Mouse (Mus musculus): ENCODE measurements around the gene Zfp69.

Gene Zfp69

DNA sequence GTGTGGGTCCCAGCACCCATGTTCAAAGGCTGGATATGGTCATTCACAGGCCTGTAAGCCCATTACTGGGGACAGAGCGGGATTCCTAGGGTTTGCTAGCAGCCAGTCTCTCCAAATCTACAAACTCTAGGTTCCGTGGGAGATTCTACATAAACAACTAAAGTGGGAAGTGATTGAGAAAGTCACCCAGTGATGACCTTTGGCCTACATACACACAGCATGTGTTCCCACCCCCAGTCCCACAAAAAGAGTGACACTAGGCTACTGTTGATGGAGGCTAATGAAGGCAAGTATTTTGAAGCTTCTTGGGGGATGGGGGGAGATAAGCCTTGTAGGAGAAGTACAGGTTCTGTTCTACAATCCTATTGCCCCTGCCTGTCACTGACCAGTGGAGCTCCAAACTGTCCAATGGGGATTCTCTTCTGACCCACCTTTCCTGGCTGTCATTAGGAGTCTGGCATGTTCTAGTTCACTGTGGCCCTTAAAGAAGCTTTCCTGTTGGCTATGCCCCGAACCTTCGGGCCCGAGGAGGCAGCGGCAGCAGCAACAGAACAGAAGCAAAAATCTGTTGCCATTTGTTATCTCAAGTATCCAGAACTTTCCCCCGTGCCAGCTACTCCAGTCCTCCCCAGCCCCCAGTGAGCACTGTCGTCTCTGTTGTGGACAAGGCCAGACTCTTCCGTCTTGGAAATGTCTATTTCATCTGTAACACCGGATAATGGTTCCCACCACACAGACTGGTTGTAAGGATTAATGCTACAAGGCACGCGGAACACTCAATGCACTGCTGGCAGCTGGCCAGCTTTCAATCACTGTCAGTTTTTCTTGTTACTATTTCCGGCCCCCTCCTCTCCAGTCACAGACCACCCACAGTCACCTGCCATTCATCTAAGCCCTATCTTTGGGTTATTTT is 66.0 kb downstream of the Zfp69 start:
- no peak for DNase-seq

DNA sequence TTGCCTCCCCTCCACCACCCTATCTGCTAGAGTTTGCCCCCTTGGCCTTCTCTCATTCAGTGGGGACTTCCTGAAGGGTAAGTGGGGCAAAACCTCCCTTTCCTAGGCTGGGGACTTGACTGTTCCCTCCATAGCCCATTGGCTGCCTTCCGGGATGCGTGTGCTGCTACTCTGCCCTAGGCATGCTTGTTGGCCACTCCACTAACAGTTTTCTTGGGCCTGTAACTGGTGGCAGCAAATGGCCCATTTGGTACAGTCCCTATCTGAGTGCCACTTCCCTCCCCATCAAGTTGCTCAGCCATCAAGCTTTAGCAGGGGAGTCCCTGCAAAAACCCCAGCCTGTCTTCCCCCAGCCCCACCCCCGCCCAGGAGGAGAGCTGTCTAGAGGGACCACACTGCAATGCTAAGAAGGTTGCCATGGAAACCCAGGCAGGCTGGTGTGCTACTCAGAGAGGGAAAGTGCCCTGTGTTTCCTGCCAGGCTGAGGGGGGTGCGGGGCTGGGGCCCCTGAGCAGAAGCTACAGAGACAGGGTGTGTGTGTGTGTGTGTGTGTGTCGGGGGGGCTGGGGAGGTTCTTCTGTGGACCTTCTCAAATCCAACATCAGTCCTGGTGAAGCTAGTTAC is 69.4 kb downstream of the Zfp69 start:
- peak; percentile 66 for DNase-seq

DNA sequence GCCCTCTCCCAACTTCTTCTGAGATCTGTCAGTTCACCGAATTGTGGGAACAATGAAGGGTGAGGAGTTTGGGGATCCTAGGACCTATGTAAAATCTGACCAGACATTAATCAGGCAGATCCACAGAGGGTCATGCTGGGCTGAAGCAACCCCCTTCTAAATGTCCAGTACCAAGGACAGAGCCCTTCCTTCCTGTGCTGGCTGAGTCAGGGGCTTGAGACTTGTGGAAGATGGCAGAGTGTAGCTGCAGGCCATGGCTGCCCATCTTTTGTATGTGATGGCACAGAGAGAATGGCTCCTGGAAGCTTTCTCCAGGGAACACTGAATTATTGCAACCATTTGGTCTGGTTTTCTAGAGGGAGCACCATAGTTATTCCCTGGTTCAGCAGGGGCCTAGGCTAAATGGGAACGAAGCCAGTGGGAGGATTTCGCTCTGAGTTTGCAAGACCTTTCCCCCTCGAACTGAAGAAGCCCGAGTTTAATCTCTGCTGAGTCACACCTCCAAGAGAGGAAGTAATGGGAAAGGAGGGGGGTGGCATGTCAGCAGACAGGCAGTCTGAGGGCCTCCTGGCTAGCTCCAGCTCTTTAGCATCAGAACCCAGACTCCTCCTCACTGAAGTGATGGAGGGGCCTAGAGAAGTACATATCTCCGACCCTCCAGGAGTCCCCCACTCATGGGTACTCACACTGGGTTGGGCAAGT is 70.6 kb downstream of the Zfp69 start:
- no peak for DNase-seq
